Mouse (Mus musculus) bone marrow, adult 2 months (tissue): ENCODE measurements around the gene Rapgefl1.

Source experiments
- CTCF ChIP-seq: fragments of 200-500 bp; IDR thresholded peaks from 2 replicates; pipeline ENCODE4 v1.5.1; 2011; ENCODE audit warnings: low read length, control low read depth; ENCODE audit not compliant: control insufficient read depth, insufficient read depth
- POLR2A ChIP-seq: fragments of 200-500 bp; IDR thresholded peaks from 2 replicates; pipeline ENCODE4 v1.6.1; 2011; ENCODE audit warnings: low read depth, mild to moderate bottlenecking, control low read depth, low read length, borderline replicate concordance; ENCODE audit not compliant: control insufficient read depth

DNA sequence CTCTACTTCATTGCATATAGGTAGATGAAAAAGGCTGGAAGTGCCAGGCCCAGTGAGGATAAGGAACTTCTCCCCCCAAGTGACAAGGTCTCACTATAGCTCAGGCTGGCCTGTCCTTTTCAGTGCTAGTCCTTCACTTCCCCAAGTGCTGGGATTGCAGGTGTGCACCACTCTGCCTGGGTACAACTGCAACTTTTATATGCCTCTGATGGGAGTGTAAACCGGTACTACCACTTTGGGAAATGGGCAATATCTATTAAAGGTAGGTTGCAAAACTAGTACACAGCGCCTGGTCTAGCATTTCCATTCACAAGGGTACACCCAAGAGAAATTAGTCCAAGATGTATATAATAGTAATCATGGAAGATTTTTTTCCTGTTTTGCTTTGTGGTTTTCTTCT lies 18.1 kb downstream of the Rapgefl1 start:
- TF ChIP-seq CTCF (no peak), POLR2A (no peak)
